Mouse (Mus musculus) inflammation-experienced regulatory T-cells, adult 6 months (primary cell): ENCODE data around the gene Egln1. TPM values are rescaled to one million over a fixed set of nuclear protein-coding genes. Genes with fewer than 3 reads are reported as not detected.
A peak's percentile ranks its signal among the peaks of the same experiment; 100 is the strongest.

Experiments
- ATAC-seq: one replicate; pipeline ENCODE4 v1.8.0; 2017
- polyA plus RNA-seq, 3 experiments: library from polyadenylated mRNA; unstranded; fragments of 100-300 nt; shearing (Covaris generic); gene quantifications; one replicate each; pipeline ENCODE4 v1.2.1; 2017

Egln1 gene
- polyA plus RNA-seq: 10 to 100 TPM in 2 of 3 experiments, 1 to 10 TPM in 1; 9.8 to 12.4 (median 12.0) TPM

- ATAC-seq: peak; percentile 63
Measured at GRCm38 (mm10) chr8:124949209-124950068, at the start of gene Egln1. TSS of gene Egln1 (minus strand) at chr8:124949324.

DNA sequence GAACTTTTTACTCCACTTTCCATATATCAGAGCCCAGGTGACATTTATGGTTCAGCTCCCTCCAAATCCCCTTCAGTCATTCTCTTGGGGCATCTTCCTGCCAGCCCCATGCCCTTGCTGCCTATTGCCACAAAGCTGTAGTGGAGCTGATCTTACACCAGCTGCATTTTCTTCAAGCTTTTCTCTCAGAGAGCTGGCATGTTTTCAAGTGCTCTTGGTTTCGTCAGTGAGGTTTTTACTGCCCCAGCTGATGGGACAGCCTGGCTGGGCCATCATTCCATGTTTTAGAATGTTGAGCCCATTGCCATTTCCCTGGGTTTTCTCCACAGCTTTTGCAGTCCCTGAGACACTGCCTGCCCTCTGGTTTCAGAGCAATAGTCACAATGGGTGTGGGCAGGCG, 46.7 kb upstream of the Egln1 start:
- no peak for ATAC-seq

GRCm38 (mm10) chr8:124991668-124991926, 42.5 kb upstream of the Egln1 start:
- ATAC-seq: no peak

DNA sequence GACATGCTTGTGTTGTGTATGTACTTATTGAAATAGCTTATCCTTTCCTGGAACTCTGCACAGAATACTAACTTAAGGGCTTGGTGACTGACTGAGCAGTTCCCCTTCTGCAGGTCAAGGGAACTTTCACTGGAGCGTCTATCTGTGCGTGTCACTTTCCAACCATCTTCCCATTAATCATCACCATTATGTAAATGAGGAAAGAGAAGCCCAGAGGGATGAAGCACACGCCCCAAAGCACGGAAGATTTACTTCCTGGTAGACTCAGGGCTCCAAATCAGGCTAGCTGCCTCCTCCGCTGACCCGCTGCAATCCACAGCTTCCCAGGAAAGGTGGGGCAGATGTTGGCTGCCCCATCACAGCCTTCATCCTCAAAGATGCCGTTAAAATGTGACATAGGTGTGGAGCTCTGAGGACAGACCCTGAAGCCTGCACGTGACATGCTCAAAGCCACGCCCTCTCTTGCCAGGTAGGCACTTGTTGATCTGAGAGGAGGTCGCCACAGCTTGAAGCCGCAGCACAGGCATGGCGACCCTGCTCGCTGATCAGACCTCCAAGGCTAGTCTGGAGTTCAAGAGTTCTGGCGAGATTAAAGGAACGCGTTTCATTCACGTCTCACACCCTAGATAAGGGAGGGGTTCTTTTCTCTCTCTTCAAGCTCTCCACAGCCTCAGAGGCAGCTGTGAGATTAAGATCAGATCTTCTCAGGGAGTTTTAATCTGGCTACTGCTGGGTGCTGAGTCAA, 42.0 kb upstream of the Egln1 start:
- no peak for ATAC-seq

GRCm38 (mm10) chr8:124980828-124981227, 31.7 kb upstream of the Egln1 start:
- ATAC-seq: no peak

- no peak for ATAC-seq
Measured at GRCm38 (mm10) chr8:124980036-124980435, 30.9 kb upstream of the Egln1 start.

- no peak for ATAC-seq
Measured at GRCm38 (mm10) chr8:124978026-124978425, 28.9 kb upstream of the Egln1 start.

- no peak for ATAC-seq
Measured at GRCm38 (mm10) chr8:124976211-124976610, 27.1 kb upstream of the Egln1 start.

GRCm38 (mm10) chr8:124974254-124974653, 25.1 kb upstream of the Egln1 start:
- no peak for ATAC-seq

GRCm38 (mm10) chr8:124973221-124973620, 24.1 kb upstream of the Egln1 start:
- no peak for ATAC-seq

DNA sequence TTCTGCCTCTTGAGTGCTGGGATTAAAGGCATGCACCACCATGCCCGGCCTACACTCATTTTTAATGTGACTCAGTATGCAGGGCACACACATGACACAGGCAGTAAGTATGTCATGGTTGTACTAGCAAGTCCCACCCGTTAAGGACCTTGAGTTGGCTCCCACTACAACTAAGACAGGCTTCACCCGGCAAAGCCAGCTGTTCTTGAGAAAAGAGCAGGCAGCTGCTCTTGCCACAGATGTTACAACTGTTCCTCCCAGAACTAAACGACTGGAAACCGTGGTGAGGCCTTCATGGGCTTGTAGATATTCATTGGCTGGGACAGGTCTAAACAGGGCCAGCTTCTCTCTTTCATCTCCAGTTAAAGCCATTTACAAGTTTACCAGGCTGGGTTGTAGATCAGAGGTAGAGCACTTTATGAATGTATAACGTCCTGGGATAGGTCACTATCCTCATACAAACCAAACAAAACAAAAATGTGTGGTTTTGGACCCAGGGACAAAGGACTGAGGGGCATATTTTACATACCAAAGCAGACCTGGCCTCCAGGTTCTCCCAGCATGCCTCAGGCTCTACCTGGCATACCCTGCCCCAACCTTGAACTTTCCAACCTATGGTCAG, 21.3 kb upstream of the Egln1 start:
- ATAC-seq: no peak

- ATAC-seq: no peak
Measured at GRCm38 (mm10) chr8:124964966-124965365, 15.8 kb upstream of the Egln1 start.

DNA sequence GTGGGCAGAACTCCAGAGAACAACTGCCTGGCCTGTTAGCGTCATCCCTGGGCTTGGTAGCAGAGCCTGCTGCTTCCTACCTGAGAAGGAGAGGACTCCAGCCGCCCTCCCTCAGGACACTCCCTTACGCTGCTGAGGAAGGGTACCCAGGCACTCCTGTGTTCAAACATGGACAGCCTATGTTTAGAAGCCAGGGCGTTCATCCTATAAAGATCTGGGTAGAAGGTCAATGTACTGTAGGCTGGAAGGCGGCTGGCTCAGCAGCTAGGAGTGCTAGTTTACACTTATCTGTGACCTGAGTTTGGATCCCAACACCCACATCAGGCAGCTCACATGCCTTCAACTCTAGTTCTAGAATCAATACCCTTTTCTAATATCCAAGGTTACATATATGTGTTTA, 14.1 kb upstream of the Egln1 start:
- no peak for ATAC-seq

GRCm38 (mm10) chr8:124960226-124960880, 11.2 kb upstream of the Egln1 start:
- no peak for ATAC-seq

GRCm38 (mm10) chr8:124959462-124960225, 10.5 kb upstream of the Egln1 start:
- peak; percentile 74 for ATAC-seq

DNA sequence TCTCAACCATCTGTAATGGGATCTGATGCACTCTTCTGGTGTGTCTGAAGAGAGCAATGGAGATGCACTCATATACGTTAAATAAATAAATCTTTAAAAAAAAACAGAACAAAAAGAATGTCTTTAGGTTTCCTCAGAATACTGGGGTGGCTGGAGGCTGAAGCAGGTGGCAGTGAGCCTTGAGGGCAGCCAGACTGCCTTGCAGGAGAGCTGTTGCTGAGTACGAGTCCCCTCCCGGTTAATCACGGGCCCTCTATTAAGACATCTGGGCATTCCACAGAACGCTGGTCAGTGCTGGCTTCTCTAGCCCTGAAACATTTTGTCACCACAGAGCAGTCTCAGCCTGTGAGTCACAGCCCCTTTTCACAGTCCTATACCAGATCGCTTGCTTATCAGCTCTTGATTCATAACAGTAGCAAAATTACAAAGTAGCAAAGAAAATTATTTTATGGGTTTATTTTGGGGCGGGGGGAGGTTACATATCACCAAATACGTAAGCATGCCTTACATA, 5.5 kb upstream of the Egln1 start:
- no peak for ATAC-seq

GRCm38 (mm10) chr8:124953188-124953587, 4.1 kb upstream of the Egln1 start:
- no peak for ATAC-seq

- no peak for ATAC-seq
Measured at GRCm38 (mm10) chr8:124950865-124951264, 1.7 kb upstream of the Egln1 start.

DNA sequence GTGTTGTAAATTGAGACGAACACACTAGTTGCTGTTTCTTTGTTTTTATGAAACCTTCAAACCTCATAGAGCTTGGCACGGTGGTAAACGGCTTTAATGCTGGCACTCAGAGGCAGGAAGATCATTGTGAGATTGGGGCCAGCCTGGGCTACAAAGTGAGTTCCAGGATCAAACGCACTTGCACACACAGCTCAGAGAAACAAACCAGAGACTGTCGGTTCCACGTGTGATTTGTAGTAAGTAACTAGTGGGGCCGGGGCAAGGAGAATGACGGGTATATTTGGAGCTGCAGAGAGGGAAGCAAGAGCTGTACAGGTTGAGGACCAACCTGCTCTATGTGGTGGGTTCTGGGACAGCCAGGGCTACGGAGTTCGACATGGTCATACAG, 939 bp upstream of the Egln1 start:
- no peak for ATAC-seq

DNA sequence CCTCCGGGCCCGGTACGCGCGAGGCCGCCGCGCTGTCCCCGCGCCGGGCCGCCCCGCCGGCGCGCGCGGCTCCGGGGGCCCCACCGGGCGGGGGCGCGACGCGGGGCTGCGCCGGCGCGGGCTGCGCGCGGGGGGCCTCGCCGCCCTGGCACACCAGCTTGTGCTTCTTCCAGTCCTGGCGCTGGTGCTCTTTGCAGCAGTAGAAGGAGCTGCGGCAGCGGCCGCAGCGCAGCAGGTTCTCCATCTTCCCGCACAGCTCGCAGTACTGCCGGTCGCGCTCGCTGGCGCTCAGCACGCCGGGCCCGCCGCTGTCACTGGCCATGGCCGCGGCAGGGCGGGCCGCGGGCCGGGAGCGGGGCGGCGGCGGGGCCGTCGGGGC, 402 bp downstream of the Egln1 start:
- peak; percentile 9 for ATAC-seq

DNA sequence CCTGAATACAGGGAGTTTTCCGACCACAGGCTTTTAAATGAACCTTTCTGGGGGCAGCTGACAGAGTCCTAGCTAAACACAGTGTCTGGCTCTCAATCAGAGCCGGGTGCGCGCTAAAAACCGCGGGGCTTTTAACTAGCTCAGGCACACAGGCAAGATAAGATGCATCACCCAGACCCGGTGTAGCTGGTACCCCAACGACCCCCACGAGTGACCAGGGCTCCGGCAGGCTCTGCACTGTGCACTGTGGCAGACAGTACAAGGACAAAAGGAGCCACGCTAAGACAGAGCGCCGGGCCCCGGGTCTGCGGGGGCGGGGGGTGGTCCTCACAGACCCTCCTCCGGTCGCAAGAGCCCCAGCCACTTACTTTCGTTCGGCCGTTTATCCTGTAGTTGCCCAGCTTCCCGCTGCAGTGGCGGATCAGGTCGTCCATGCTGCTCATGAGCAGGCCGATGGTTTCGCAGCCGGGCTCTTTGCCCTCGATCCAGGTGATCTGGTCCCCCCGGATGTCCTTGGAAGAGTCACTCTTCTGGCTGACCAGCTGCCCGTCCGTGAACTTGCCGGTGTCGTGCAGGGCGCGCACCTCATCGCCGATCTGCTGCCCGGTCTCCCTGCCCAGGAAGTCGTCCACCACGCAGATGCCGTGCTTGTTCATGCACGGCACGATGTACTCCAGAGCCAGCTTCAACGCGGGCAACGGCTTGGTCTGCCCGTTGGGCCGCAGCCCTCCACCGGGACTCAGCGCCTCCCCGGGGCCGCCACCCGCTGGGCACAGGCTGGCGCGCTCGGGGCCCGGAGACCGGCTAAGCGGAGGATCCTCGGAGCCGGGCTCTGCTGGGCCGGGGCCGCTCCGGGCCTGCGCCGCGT, 1.0 kb downstream of the Egln1 start:
- peak; percentile 34 for ATAC-seq
